Mouse (Mus musculus) hindbrain, embryonic 11.5 days (tissue): ENCODE measurements around the gene Tns3. TPM values are rescaled to one million over a fixed set of nuclear protein-coding genes. Genes with fewer than 3 reads are reported as not detected.

Experiments
- ATAC-seq: fragments of 200-750 bp; cut with Nextera tagmentation; 2 replicates; pipeline ENCODE4 v1.8.0; 2017; ENCODE audit warnings: mild to moderate bottlenecking, moderate TSS enrichment, moderate library complexity; ENCODE audit not compliant: low FRiP score
- DNase-seq: peaks from one replicate; pipeline ENCODE4 v3.0.0-alpha.2; 2015; ENCODE audit warnings: low spot score
- H3K27ac ChIP-seq: fragments of 300-500 bp; sonication (generic); 2 replicates; pipeline ENCODE4 v1.5.1; 2014; ENCODE audit warnings: mild to moderate bottlenecking, low read depth, low read length
- H3K27me3 ChIP-seq: fragments of 300-500 bp; sonication (generic); 2 replicates; pipeline ENCODE4 v1.6.1; 2014; ENCODE audit warnings: mild to moderate bottlenecking, low read length, moderate library complexity, mixed read lengths; ENCODE audit not compliant: control insufficient read depth, insufficient read depth
- H3K36me3 ChIP-seq: fragments of 300-500 bp; sonication (generic); 2 replicates; pipeline ENCODE4 v1.6.1; 2014; ENCODE audit warnings: mild to moderate bottlenecking, low read length, moderate library complexity, mixed read lengths; ENCODE audit not compliant: control insufficient read depth, insufficient read depth
- H3K4me1 ChIP-seq: fragments of 300-500 bp; sonication (generic); replicated peaks from 2 replicates; pipeline ENCODE4 v1.6.1; 2014; ENCODE audit warnings: low read length, mixed read lengths; ENCODE audit not compliant: control insufficient read depth, insufficient read depth
- H3K4me2 ChIP-seq: fragments of 300-500 bp; sonication (generic); replicated peaks from 2 replicates; pipeline ENCODE4 v1.6.1; 2014; ENCODE audit warnings: mild to moderate bottlenecking, low read depth, low read length
- H3K4me3 ChIP-seq: fragments of 300-500 bp; sonication (generic); 2 replicates; pipeline ENCODE4 v1.5.1; 2014; ENCODE audit warnings: low read depth, low read length
- H3K9ac ChIP-seq: fragments of 300-500 bp; sonication (generic); 2 replicates; pipeline ENCODE4 v1.6.1; 2014; ENCODE audit warnings: low read depth, low read length
- H3K9me3 ChIP-seq: fragments of 300-500 bp; sonication (generic); 2 replicates; pipeline ENCODE4 v1.6.1; 2016; ENCODE audit warnings: low read length; ENCODE audit not compliant: control insufficient read depth
- WGBS: fragments of 180-500 bp; shearing (Covaris S2); extraction: QIAGEN DNeasy Blood & Tissue Kit; methylation state at CpG from one replicate; pipeline ENCODE4 v1.1.7; 2014; 5-methylcytosine and 5-hydroxymethylcytosine counted together
- polyA plus RNA-seq: library from polyadenylated mRNA; unstranded; fragments of >200 nt; fragmentation: Nextera tagmentation; extraction: Ambion mirVana; gene quantifications from 2 replicates; pipeline ENCODE4 v1.2.1, GENCODE M21; 2014

The Tns3 gene
- polyA plus RNA-seq, 1 experiment from 2014 or later = 9.5 TPM

DNA sequence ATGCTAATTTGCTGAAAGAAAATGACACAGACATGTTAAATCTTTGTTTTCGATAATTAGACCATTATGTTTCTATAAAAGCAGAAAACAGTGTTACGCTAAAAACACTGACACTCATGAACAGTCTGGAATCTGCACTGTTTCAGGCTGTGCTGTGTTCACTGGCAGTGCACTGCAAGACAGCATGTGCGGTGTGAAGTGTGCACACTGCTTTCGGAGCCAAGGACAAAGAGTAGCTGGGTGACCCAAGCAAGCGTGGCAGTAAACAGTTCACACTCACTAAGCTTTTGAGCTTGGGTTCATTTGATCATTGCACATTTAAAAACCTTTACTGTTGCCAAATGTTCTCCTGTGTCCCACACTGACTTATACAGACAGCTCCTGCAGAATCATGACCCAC, 32.2 kb downstream of the Tns3 start:
- 91% methylated on average over 5 of the region's 5 CpGs for WGBS
- no peak overlapping the region for H3K9ac ChIP-seq
- no peak for DNase-seq

DNA sequence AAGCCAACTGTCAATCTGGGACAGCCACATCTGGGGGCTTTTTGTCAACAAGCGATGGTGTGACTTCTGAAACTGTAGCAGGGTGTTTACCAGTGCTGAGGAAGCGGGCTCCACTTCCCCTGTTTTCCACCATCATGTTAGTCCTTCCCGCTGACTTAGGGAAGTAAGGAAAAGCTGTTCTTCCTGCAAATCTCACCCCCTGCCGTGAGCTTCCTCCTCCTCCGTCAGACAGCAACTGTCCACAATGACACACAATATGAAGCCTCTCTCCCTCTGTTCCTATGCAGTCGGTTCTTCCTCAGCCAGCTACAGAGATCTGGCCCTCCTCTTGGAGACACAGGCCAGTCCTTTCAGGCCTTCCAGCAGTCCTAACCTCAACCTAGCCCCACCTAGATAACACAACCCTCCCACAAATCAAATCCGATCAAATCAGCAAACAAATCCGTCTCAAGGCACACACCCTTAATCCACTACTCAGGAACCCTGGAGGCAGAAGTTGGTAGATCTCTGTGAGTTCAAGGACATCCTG, 34.4 kb downstream of the Tns3 start:
- Histone ChIP-seq H3K27me3 (no peaks in the 10 kb centered on the region), H3K27ac (no peak overlapping the region), H3K36me3 (no peaks in the 10 kb centered on the region), H3K9ac (no peak overlapping the region), H3K4me2 (no peak overlapping the region), H3K9me3 (no peaks in the 10 kb centered on the region), H3K4me3 (no peak overlapping the region), H3K4me1 (no peaks in the 10 kb centered on the region)
- ATAC-seq = no peak
- no peak for DNase-seq
- 84% methylated on average over 8 of the region's 8 CpGs for WGBS

More for the DNA sequence above, 32.2 kb downstream of the Tns3 start:
- Histone ChIP-seq H3K27me3 (no peaks in the 10 kb centered on the region), H3K27ac (no peak overlapping the region), H3K9me3 (no peaks in the 10 kb centered on the region), H3K36me3 (no peaks in the 10 kb centered on the region), H3K4me2 (no peak overlapping the region), H3K4me1 (no peaks in the 10 kb centered on the region), H3K4me3 (no peak overlapping the region)
- ATAC-seq = no peak

DNA sequence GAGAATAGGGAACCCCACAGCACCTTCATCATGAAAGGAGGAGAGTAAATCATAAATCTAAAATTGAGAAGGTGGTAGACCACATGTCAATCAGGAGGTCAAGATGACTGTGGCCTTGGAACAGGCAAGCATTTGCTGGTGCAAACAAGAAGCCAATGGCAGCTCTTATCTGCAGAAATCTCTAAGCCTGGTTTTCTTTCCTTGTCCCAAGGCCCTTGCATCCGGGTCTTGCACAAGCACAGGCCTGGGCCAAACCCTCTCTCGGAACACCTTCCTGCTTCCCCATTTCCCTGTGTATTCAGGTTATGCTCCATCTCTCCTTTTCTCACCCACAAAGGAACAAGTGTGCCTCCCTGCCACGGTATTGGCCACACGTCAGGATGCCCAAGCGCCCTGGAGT, 35.0 kb downstream of the Tns3 start:
- no peak overlapping the region for H3K4me3 ChIP-seq
- DNase-seq = no peak
- no peaks in the 10 kb centered on the region for H3K9me3 ChIP-seq
- H3K9ac ChIP-seq = no peak overlapping the region
- no peaks in the 10 kb centered on the region for H3K27me3 ChIP-seq
- no peak overlapping the region for H3K4me2 ChIP-seq
- 95% methylated on average over 5 of the region's 5 CpGs for WGBS
- H3K27ac ChIP-seq = no peak overlapping the region
- H3K36me3 ChIP-seq = no peaks in the 10 kb centered on the region
- H3K4me1 ChIP-seq = no peaks in the 10 kb centered on the region
- ATAC-seq = no peak

DNA sequence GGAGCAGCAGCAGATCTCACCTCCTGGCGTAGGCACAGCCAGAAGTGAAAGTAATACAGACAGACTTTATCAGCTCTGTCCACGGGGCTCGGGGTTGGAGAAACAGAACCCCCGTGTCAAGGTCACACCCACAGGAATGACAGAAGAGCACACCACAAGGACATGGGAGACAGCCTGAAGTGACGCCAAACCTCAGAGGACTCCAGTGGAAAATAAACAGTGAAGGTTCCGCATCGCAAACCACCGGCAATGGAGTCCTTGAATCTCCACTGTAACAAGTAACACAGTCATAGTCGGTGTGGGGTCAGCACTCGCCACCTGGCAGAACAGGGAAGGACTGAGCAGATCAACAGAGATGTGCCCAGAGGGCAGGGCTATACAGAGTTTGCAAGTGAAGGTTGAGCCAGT, 35.5 kb downstream of the Tns3 start:
- no peaks in the 10 kb centered on the region for H3K4me1 ChIP-seq
- H3K4me3 ChIP-seq = no peak overlapping the region
- H3K9ac ChIP-seq = no peak overlapping the region
- no peaks in the 10 kb centered on the region for H3K9me3 ChIP-seq
- no peak overlapping the region for H3K4me2 ChIP-seq
- no peaks in the 10 kb centered on the region for H3K27me3 ChIP-seq
- 67% methylated on average over 10 of the region's 10 CpGs for WGBS
- no peak for DNase-seq
- no peak for ATAC-seq
- H3K27ac ChIP-seq = no peak overlapping the region
- no peaks in the 10 kb centered on the region for H3K36me3 ChIP-seq

DNA sequence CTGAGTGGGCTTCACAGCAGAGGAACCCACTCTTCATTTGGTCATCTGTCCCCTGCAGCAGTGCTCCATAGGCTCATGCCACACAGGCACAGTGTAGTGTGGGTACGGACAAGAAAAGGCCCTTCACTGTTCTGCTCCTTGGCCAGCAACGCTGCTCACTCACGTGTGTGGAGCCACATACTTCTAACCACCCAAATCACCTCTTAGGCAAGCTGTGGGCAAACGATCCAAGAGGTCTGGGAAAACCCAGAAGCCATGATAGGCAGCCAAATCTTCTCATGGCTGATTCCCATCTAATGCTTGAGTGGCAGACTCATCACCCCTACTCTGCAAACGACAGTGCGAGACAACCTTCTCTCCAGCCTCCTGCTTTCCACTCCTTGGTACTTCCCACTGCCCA, 37.2 kb downstream of the Tns3 start:
- Histone ChIP-seq H3K27me3 (peaks cover 3% of the 10 kb centered on the region; the same call in 1 of the 2 replicates), H3K4me1 (no peaks in the 10 kb centered on the region), H3K36me3 (no peaks in the 10 kb centered on the region), H3K4me3 (no peak overlapping the region), H3K9me3 (no peaks in the 10 kb centered on the region), H3K4me2 (no peak overlapping the region), H3K27ac (no peak overlapping the region), H3K9ac (no peak overlapping the region)
- 86% methylated on average over 6 of the region's 6 CpGs for WGBS
- ATAC-seq (no peak), DNase-seq (no peak)

DNA sequence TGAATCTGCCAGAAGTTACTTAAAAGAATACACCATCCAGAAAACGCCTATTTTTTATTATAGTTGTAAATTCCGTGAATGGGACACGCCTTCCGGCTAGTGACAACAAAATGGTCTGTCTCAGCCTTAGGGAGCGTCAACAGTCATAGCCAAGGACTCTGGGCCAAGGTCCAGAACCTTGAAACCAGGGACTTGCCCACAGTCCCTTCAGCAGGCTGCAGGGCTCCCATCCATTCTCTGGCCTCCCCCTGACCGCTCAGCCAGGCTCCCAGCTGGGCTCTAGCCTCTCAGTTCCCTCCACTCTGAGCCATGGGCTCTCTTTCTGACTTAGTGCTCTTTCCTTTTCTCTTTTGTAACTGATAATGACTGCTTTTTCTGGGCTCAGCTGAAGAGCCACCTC, 37.6 kb downstream of the Tns3 start:
- Histone ChIP-seq H3K4me3 (no peak overlapping the region), H3K27me3 (peaks cover 3% of the 10 kb centered on the region; the same call in 1 of the 2 replicates), H3K27ac (no peak overlapping the region), H3K4me2 (no peak overlapping the region), H3K9ac (no peak overlapping the region), H3K36me3 (no peaks in the 10 kb centered on the region), H3K4me1 (no peaks in the 10 kb centered on the region), H3K9me3 (no peaks in the 10 kb centered on the region)
- DNase-seq (no peak), ATAC-seq (no peak)
- 89% methylated on average over 6 of the region's 6 CpGs for WGBS

DNA sequence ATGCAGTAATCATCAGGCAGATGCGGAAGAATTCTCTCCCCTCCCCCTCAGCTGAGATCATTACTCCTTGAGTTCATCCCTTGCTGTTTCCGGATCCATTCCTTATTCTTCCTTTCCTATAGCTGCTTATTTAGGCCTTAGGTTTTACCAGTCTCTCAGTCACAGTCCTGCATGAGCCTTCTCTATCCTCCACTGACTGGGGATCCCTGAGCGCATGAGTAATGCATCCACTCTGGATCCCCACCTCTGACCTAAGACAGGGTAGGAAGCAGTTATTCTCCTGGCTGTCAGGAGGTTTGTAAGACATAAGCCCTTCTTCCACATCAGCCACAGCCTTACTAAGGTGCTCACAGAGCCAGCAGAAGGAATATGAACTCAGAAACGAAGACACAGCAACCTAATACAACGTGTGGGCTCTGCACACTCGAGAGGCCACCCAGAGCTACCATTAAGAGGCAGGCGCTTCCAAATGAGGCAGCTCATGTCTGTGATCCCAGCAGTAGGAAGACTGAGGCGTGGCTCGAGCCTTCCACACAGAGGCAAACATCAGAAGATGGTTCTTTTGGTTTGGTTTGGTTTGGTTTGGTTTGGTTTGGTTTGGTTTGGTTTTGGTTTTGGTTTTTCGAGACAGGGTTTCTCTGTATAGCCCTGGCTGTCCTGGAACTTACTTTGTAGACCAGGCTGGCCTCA, 38.3 kb downstream of the Tns3 start:
- ATAC-seq (no peak), DNase-seq (no peak)
- Histone ChIP-seq H3K4me1 (no peaks in the 10 kb centered on the region), H3K9me3 (no peaks in the 10 kb centered on the region), H3K4me3 (no peak overlapping the region), H3K27ac (no peak overlapping the region), H3K36me3 (no peaks in the 10 kb centered on the region), H3K27me3 (peaks cover 3% of the 10 kb centered on the region; the same call in 1 of the 2 replicates), H3K4me2 (no peak overlapping the region), H3K9ac (no peak overlapping the region)
- WGBS = 76% methylated on average over 10 of the region's 10 CpGs

DNA sequence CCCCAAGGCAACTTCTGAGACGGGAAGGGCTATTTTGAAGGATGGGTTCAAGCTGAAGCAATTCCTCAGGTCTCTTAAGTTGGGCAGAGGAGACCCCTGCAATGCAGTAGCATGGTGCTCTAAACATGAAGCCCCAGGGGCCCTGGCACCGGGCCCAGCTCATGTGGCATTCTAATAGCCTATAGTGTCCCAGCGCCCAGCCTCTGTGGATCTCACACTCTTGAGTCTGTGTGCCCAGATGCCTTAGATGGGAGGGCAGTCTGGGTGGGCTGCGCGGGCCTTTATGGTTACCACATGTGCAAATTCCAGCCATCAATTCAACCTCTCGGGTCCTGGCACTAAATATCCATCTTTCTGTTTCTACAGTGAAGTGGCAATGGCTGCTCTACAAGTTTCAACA, 38.9 kb downstream of the Tns3 start:
- ATAC-seq = no peak
- Histone ChIP-seq H3K4me3 (no peak overlapping the region), H3K9me3 (no peaks in the 10 kb centered on the region), H3K4me1 (no peaks in the 10 kb centered on the region), H3K27me3 (peaks cover 3% of the 10 kb centered on the region; the same call in 1 of the 2 replicates), H3K36me3 (no peaks in the 10 kb centered on the region), H3K4me2 (no peak overlapping the region), H3K27ac (no peak overlapping the region), H3K9ac (no peak overlapping the region)
- DNase-seq = peak; percentile 28
- WGBS = 52% methylated on average over 6 of the region's 6 CpGs
